Mouse (Mus musculus) right cerebral cortex, postnatal 10 days (tissue): Measurements from ENCODE around the gene Bok.
"Not testable (repeated sequence)": the region's sequence is repeated elsewhere in the genome, so short reads cannot be mapped to it uniquely, and the experiment has no call there.

Source experiments
- DNase-seq, 2 experiments: peaks; one replicate each; pipeline ENCODE4 v3.0.0; 2021; ENCODE audit warnings: low spot score in 2 of 2

Gene Bok

GRCm38 (mm10) chr1:93685401-93686244, at the start of gene Bok:
TSS of gene Bok (plus strand) at chr1:93685660.
- peak; percentile 82 to 83 for DNase-seq

GRCm38 (mm10) chr1:93636211-93636897, 49.1 kb upstream of the Bok start:
- DNase-seq, result no peak

- DNase-seq, result no peak
These were observed 43.5 kb upstream of the Bok start for GRCm38 (mm10) chr1:93641978-93642377.

- no peak for DNase-seq
These were observed 42.8 kb upstream of the Bok start for GRCm38 (mm10) chr1:93642692-93643091.

- DNase-seq, result no peak
These were observed 35.8 kb upstream of the Bok start for GRCm38 (mm10) chr1:93649604-93650172.

GRCm38 (mm10) chr1:93654275-93654674, 31.2 kb upstream of the Bok start:
- no peak for DNase-seq

- no peak for DNase-seq
These were observed 30.7 kb upstream of the Bok start for GRCm38 (mm10) chr1:93654798-93655197.

GRCm38 (mm10) chr1:93656325-93657024, 29.0 kb upstream of the Bok start:
- no peak for DNase-seq

- DNase-seq, result no peak
These were observed 28.5 kb upstream of the Bok start for GRCm38 (mm10) chr1:93657025-93657360.

- DNase-seq, result not testable (repeated sequence)
These were observed 26.9 kb upstream of the Bok start, which contains the start of gene Stk25 for GRCm38 (mm10) chr1:93658559-93658958. TSS of gene Stk25 (minus strand) at chr1:93658659.

GRCm38 (mm10) chr1:93667760-93668400, 17.6 kb upstream of the Bok start:
- no peak for DNase-seq

GRCm38 (mm10) chr1:93668791-93669548, 16.5 kb upstream of the Bok start:
- peak; percentile 79 to 82 for DNase-seq

- DNase-seq, result no peak
These were observed 15.5 kb upstream of the Bok start for GRCm38 (mm10) chr1:93669941-93670340.

GRCm38 (mm10) chr1:93672682-93673081, 12.8 kb upstream of the Bok start:
- no peak for DNase-seq

- no peak for DNase-seq
These were observed 7.1 kb upstream of the Bok start for GRCm38 (mm10) chr1:93678386-93678785.

- no peak for DNase-seq
These were observed 5.4 kb upstream of the Bok start for GRCm38 (mm10) chr1:93679889-93680568.

- DNase-seq, result peak; percentile 76 to 79
These were observed 943 bp downstream of the Bok start for GRCm38 (mm10) chr1:93686245-93686960.

GRCm38 (mm10) chr1:93686961-93687320, 1.5 kb downstream of the Bok start:
- no peak for DNase-seq

- DNase-seq, result no peak
These were observed 2.7 kb downstream of the Bok start for GRCm38 (mm10) chr1:93688154-93688553.
